Mouse (Mus musculus) hindbrain, embryonic 16.5 days (tissue): Measurements from ENCODE around the gene Adcyap1r1. TPM values are rescaled to one million over a fixed set of nuclear protein-coding genes. Genes with fewer than 3 reads are reported as not detected.

Experiments
- ATAC-seq: fragments of 200-750 bp; cut with Nextera tagmentation; 2 replicates; pipeline ENCODE4 v1.8.0; 2017; ENCODE audit warnings: moderate TSS enrichment, moderate library complexity
- H3K27ac ChIP-seq: fragments of 300-500 bp; sonication (generic); 2 replicates; pipeline ENCODE4 v1.5.1; 2014; ENCODE audit warnings: low read depth, mild to moderate bottlenecking, control low read depth, low read length, moderate library complexity
- H3K27me3 ChIP-seq: fragments of 300-500 bp; sonication (generic); replicated peaks from 2 replicates; pipeline ENCODE4 v1.6.1; 2014; ENCODE audit warnings: low read length; ENCODE audit not compliant: control insufficient read depth, insufficient read depth
- H3K36me3 ChIP-seq: fragments of 300-500 bp; sonication (generic); 2 replicates; pipeline ENCODE4 v1.6.1; 2014; ENCODE audit warnings: mild to moderate bottlenecking, low read length, moderate library complexity, mixed read lengths; ENCODE audit not compliant: control insufficient read depth, insufficient read depth
- H3K4me1 ChIP-seq: fragments of 300-500 bp; sonication (generic); 2 replicates; pipeline ENCODE4 v1.6.1; 2014; ENCODE audit warnings: low read depth, low read length; ENCODE audit not compliant: control insufficient read depth, insufficient read depth
- H3K4me2 ChIP-seq: fragments of 300-500 bp; sonication (generic); 2 replicates; pipeline ENCODE4 v1.6.1; 2014; ENCODE audit warnings: mild to moderate bottlenecking, low read length, control low read depth, moderate library complexity
- H3K4me3 ChIP-seq: fragments of 300-500 bp; sonication (generic); 2 replicates; pipeline ENCODE4 v1.5.1; 2014; ENCODE audit warnings: mild to moderate bottlenecking, low read length, control low read depth, moderate library complexity
- H3K9ac ChIP-seq: fragments of 300-500 bp; sonication (generic); 2 replicates; pipeline ENCODE4 v1.6.1; 2014; ENCODE audit warnings: low read depth, mild to moderate bottlenecking, control low read depth, low read length, moderate library complexity
- H3K9me3 ChIP-seq: fragments of 300-500 bp; sonication (generic); 2 replicates; pipeline ENCODE4 v1.6.1; 2014; ENCODE audit warnings: mild to moderate bottlenecking, low read length, moderate library complexity; ENCODE audit not compliant: control insufficient read depth
- WGBS: fragments of 180-500 bp; shearing (Covaris S2); extraction: QIAGEN DNeasy Blood & Tissue Kit; methylation state at CpG from one replicate; pipeline ENCODE4 v1.1.7; 2014; 5-methylcytosine and 5-hydroxymethylcytosine counted together
- polyA plus RNA-seq: library from polyadenylated mRNA; unstranded; fragments of >200 nt; fragmentation: Nextera tagmentation; extraction: Ambion mirVana; gene quantifications from 2 replicates; pipeline ENCODE4 v1.2.1, GENCODE M21; 2015

The Adcyap1r1 gene
- polyA plus RNA-seq, 1 experiment from 2014 or later = 67.1 TPM

DNA sequence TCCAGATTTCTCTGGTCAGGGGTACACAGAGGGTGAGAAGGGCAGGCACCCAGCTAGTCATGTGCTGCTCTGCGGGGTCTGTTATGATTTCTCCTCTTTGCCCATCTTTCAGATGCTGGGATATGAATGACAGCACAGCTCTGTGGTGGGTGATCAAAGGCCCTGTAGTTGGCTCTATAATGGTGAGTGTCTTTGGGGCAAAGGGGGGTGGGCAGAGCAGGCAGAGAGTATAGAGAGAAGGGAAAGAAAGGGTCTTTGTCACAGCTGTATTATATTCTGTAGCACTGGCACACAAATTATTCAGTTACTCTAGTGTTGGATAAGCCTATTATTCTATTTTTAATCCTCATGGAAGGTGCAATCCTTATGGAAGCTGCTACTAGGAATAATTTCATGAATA, 29.2 kb downstream of the Adcyap1r1 start:
- Histone ChIP-seq H3K4me3 (no peak overlapping the region), H3K4me1 (peaks cover 16% of the 10 kb centered on the region), H3K36me3 (peaks cover 24% of the 10 kb centered on the region), H3K9me3 (no peaks in the 10 kb centered on the region), H3K27ac (no peak overlapping the region), H3K4me2 (no peak overlapping the region), H3K9ac (no peak overlapping the region), H3K27me3 (no peaks in the 10 kb centered on the region)
- no peak for ATAC-seq
- 91% methylated on average over 1 of the region's 1 CpGs for WGBS

DNA sequence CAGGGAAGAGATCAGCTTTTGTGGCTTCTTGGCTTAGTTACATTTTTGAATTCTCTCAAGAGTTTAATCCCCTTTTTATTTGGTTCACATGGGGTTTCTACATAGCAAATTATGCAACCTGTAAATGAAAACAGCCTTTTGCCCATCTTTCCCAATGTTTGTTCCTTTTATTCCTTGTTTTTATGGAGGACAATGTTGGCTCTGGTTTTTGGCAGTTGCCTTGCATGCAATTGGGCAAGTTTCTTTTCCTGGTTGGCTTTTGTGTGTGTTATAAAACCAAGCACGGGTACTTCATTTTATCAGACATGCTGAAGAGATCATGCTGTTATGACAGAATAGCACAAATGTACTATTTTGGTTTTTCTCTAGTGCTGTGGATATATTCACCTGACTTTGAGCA, 30.7 kb downstream of the Adcyap1r1 start:
- Histone ChIP-seq H3K4me2 (no peak overlapping the region), H3K9ac (no peak overlapping the region), H3K27me3 (no peaks in the 10 kb centered on the region), H3K4me3 (no peak overlapping the region), H3K9me3 (no peaks in the 10 kb centered on the region), H3K36me3 (peaks cover 24% of the 10 kb centered on the region), H3K27ac (no peak overlapping the region), H3K4me1 (peaks cover 19% of the 10 kb centered on the region)
- 62% methylated on average over 1 of the region's 1 CpGs for WGBS
- ATAC-seq = no peak

DNA sequence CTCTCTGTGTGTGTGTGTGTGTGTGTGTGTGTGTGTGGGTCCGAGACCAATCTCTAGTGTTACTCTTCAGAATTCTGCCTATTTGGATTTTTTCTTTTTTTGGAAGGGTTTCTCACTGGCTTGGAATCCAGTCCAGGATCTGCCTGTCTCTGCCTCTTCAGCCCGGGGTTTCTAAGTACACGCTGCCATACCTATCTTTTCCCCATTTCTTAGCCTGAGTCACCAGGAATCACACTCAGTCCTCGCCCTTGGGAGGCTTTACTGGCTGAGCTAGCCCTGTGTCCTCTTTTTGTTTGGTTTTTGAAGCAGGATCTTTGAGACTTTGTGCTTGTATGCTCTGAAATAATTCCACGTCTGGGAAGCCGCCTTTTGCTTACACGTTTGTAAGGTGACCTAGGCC, 31.6 kb downstream of the Adcyap1r1 start:
- Histone ChIP-seq H3K9me3 (no peaks in the 10 kb centered on the region), H3K4me3 (no peak overlapping the region), H3K9ac (no peak overlapping the region), H3K36me3 (peaks cover 20% of the 10 kb centered on the region), H3K27me3 (no peaks in the 10 kb centered on the region), H3K4me1 (peaks cover 21% of the 10 kb centered on the region), H3K27ac (peak overlapping the region; percentile 63), H3K4me2 (no peak overlapping the region)
- 56% methylated on average over 7 of the region's 7 CpGs for WGBS
- ATAC-seq = no peak

DNA sequence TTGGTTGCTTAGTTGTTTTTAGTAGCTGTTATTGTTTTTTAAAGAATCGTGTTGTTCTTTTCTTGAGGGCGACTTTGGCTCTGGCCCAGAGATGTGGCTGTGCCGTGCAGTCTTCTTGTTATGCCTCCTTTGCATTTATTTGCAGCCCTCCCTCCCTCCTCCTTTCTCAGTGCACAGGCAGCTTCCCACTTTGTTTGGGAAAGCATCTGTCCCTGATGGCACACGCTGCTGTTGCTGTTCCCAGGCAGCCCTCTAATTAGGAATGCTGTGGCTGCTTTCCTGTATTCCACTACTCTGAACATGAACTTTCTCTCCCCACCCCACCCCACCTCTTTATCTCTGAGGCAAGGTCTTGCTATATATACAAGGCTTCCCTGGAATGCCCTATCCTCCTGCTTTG, 32.4 kb downstream of the Adcyap1r1 start:
- no peaks in the 10 kb centered on the region for H3K27me3 ChIP-seq
- no peak overlapping the region for H3K4me2 ChIP-seq
- H3K27ac ChIP-seq = peak overlapping the region; percentile 63
- H3K9me3 ChIP-seq = no peaks in the 10 kb centered on the region
- H3K36me3 ChIP-seq = peaks cover 17% of the 10 kb centered on the region
- WGBS = 13% methylated on average over 4 of the region's 4 CpGs
- peak; percentile 73 for ATAC-seq
- H3K4me1 ChIP-seq = peaks cover 21% of the 10 kb centered on the region
- H3K9ac ChIP-seq = no peak overlapping the region; the same call in 1 of the 2 replicates
- no peak overlapping the region for H3K4me3 ChIP-seq

GRCm38 (mm10) chr6:55485216-55485615, 33.4 kb downstream of the Adcyap1r1 start:
- Histone ChIP-seq H3K36me3 (peaks cover 14% of the 10 kb centered on the region), H3K27me3 (no peaks in the 10 kb centered on the region), H3K4me3 (no peak overlapping the region), H3K9ac (no peak overlapping the region), H3K9me3 (no peaks in the 10 kb centered on the region), H3K4me1 (peaks cover 21% of the 10 kb centered on the region), H3K4me2 (no peak overlapping the region), H3K27ac (no peak overlapping the region)
- 64% methylated on average over 4 of the region's 4 CpGs for WGBS
- ATAC-seq = no peak

GRCm38 (mm10) chr6:55487726-55488125, 35.9 kb downstream of the Adcyap1r1 start:
- 0 out of 2 replicates have a peak, but pooled peaks have one; percentile 18 for ATAC-seq
- Histone ChIP-seq H3K27me3 (no peaks in the 10 kb centered on the region), H3K27ac (no peak overlapping the region), H3K4me1 (peaks cover 21% of the 10 kb centered on the region), H3K4me3 (no peak overlapping the region), H3K4me2 (no peak overlapping the region), H3K9me3 (no peaks in the 10 kb centered on the region), H3K36me3 (peaks cover 18% of the 10 kb centered on the region), H3K9ac (no peak overlapping the region)
- WGBS = 61% methylated on average over 6 of the region's 6 CpGs

DNA sequence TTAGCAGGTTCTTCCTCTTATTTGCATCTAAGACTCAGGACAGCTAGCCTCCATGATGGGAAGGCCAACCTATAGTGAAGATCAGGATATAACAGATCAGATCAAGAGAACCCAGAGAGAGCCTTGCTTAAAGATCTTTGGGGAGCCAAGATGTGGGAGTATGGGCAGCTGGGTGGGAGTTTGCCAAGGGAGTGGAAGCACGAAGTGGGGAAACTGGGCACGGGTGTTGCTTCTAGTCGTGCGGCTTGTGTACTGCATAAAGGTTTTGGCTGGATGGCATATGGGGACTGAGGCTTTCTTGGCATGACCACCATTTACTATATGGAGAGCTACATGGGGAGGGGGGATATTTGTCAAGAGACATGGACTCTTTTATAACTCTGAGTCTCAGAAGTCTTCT, 44.4 kb downstream of the Adcyap1r1 start:
- Histone ChIP-seq H3K27ac (no peak overlapping the region), H3K36me3 (peaks cover 11% of the 10 kb centered on the region; the same call in 1 of the 2 replicates)

GRCm38 (mm10) chr6:55498753-55499152, 47.0 kb downstream of the Adcyap1r1 start:
- Histone ChIP-seq H3K36me3 (peaks cover 11% of the 10 kb centered on the region; the same call in 1 of the 2 replicates), H3K4me1 (no peaks in the 10 kb centered on the region), H3K9me3 (no peaks in the 10 kb centered on the region), H3K27ac (no peak overlapping the region), H3K27me3 (no peaks in the 10 kb centered on the region), H3K9ac (no peak overlapping the region), H3K4me3 (no peak overlapping the region), H3K4me2 (no peak overlapping the region)
- ATAC-seq = no peak

More for the DNA sequence above, 44.4 kb downstream of the Adcyap1r1 start:
- no peak overlapping the region for H3K4me2 ChIP-seq
- WGBS = 96% methylated on average over 4 of the region's 4 CpGs
- H3K4me3 ChIP-seq = no peak overlapping the region
- H3K4me1 ChIP-seq = no peaks in the 10 kb centered on the region
- no peaks in the 10 kb centered on the region for H3K9me3 ChIP-seq
- H3K27me3 ChIP-seq = no peaks in the 10 kb centered on the region
- ATAC-seq = no peak
- H3K9ac ChIP-seq = no peak overlapping the region

DNA sequence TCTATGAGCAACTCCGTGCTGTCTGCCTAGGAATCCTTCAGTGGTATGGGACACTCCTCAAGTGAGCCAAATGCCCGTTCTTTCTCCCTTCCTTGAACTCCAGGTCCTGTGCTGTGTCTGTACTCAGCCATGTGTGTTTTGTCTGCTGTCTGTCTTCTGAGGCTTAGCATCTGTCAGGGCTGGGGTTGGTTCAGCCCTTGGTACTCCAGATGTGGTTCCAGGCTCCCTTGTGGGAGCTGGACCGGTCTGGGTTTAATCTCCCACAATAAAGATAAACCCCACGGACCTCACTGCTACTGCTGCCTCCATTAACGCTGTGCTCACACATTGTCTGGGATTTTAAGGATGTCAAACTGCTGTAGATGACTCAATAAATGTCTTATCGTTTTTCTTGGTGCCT, 49.3 kb downstream of the Adcyap1r1 start:
- Histone ChIP-seq H3K4me2 (no peak overlapping the region), H3K9ac (no peak overlapping the region), H3K4me3 (no peak overlapping the region), H3K27me3 (no peaks in the 10 kb centered on the region), H3K4me1 (no peaks in the 10 kb centered on the region), H3K27ac (no peak overlapping the region), H3K9me3 (no peaks in the 10 kb centered on the region), H3K36me3 (peaks cover 5% of the 10 kb centered on the region; the same call in 1 of the 2 replicates)
- no peak for ATAC-seq
- WGBS = 70% methylated on average over 6 of the region's 6 CpGs

GRCm38 (mm10) chr6:55502309-55502708, 50.5 kb downstream of the Adcyap1r1 start:
- no peak overlapping the region for H3K4me2 ChIP-seq
- no peak overlapping the region for H3K4me3 ChIP-seq

More at GRCm38 (mm10) chr6:55502309-55502708, 50.5 kb downstream of the Adcyap1r1 start:
- WGBS = 65% methylated on average over 7 of the region's 7 CpGs
- no peaks in the 10 kb centered on the region for H3K4me1 ChIP-seq
- ATAC-seq = no peak
- no peak overlapping the region for H3K9ac ChIP-seq
- peaks cover 5% of the 10 kb centered on the region; the same call in 1 of the 2 replicates for H3K36me3 ChIP-seq
- H3K27me3 ChIP-seq = no peaks in the 10 kb centered on the region
- no peaks in the 10 kb centered on the region for H3K9me3 ChIP-seq
- no peak overlapping the region for H3K27ac ChIP-seq
